8 mouse cellular contexts compared by ENCODE assay signal in genomic region chr16:38522129-38523084, GRCm38 (mm10). TPM values are rescaled to one million over a fixed set of nuclear protein-coding genes. Genes with fewer than 3 reads are reported as not detected.
DNase-seq lines count a peak whose midpoint lies in the region; ATAC-seq lines count a peak whose summit lies in the region.

Timmdc1 (minus strand) TSS chr16:38522663.

- DNase-seq in ES-CJ7 (ENCODE audit: low read depth, low spot score), result peak; percentile 88
- peak; percentile 95 for DNase-seq in cerebellum, adult 11 months
- peak; percentile 98 for DNase-seq in forebrain, embryonic 14.5 days (ENCODE audit: low spot score)
- DNase-seq in heart, postnatal 14 days, result peak; percentile 96 to 97
- DNase-seq in layer of hippocampus, adult 11-12 months (ENCODE audit: low spot score), result peak; percentile 97
- peak; percentile 95 to 96 for DNase-seq in lung, adult 18-20 months
- DNase-seq in testis, postnatal 14 days (ENCODE audit: low spot score), result peak; percentile 94

- ATAC-seq in forebrain, embryonic 14.5 days, result peak; percentile 99
- peak; percentile 99 for ATAC-seq in neural tube, embryonic 15.5 days (ENCODE audit: low FRiP score)

- peak within 1 kb of the TSS; percentile 64 for H3K4me2 ChIP-seq in forebrain, embryonic 14.5 days (ENCODE audit: low read length)
- peak within 1 kb of the TSS; percentile 61 for H3K4me2 ChIP-seq in neural tube, embryonic 15.5 days

- no peaks in the 10 kb centered on the region for H3K9me3 ChIP-seq in forebrain, embryonic 14.5 days (replicated peaks; ENCODE audit: control insufficient read depth, low read length)
- H3K9me3 ChIP-seq in neural tube, embryonic 15.5 days (replicated peaks), result no peaks in the 10 kb centered on the region

- WGBS in forebrain, embryonic 14.5 days, result under 1% methylated on average over 73 of the region's 73 CpGs
- WGBS in neural tube, embryonic 15.5 days, result under 1% methylated on average over 73 of the region's 73 CpGs

- peaks cover 11% of the 10 kb centered on the region for H3K4me1 ChIP-seq in forebrain, embryonic 14.5 days (ENCODE audit: control insufficient read depth, insufficient read depth, low read length)
- peaks cover 14% of the 10 kb centered on the region for H3K4me1 ChIP-seq in neural tube, embryonic 15.5 days

- intact Hi-C loops in heart, postnatal 14 days (cut with DNase I), result no loop called here

- peak within 1 kb of the TSS; percentile 95 for H3K4me3 ChIP-seq in forebrain, embryonic 14.5 days (ENCODE audit: low read depth, low read length)
- H3K4me3 ChIP-seq in neural tube, embryonic 15.5 days (replicated peaks), result peak within 1 kb of the TSS; percentile 98

- peak within 1 kb of the TSS; percentile 94 for H3K9ac ChIP-seq in forebrain, embryonic 14.5 days (ENCODE audit: low read length)
- peak within 1 kb of the TSS; percentile 97 for H3K9ac ChIP-seq in neural tube, embryonic 15.5 days (replicated peaks)

- H3K27ac ChIP-seq in forebrain, embryonic 14.5 days (ENCODE audit: low read depth, low read length), result peak within 1 kb of the TSS; percentile 90
- peak within 1 kb of the TSS; percentile 93 for H3K27ac ChIP-seq in neural tube, embryonic 15.5 days (replicated peaks)

- H3K27me3 ChIP-seq in forebrain, embryonic 14.5 days (replicated peaks; ENCODE audit: control insufficient read depth, insufficient read depth, low read length), result no peaks in the 10 kb centered on the region
- no peaks in the 10 kb centered on the region for H3K27me3 ChIP-seq in neural tube, embryonic 15.5 days (replicated peaks)

- H3K36me3 ChIP-seq in forebrain, embryonic 14.5 days (ENCODE audit: control insufficient read depth, insufficient read depth, low read length), result peaks cover 40% of the 10 kb centered on the region
- peaks cover 33% of the 10 kb centered on the region for H3K36me3 ChIP-seq in neural tube, embryonic 15.5 days

RNA-seq across cellular contexts. Expression of gene Timmdc1, which starts in this region (rescaled TPM):
- 26.4 and 28.4 TPM in 2 replicates for polyA plus RNA-seq in forebrain, embryonic 14.5 days (2014; fragmentation: Nextera tagmentation; extraction: Ambion mirVana)
- 10 to 100 TPM; 62.1 to 62.6 TPM for total RNA-seq in heart, postnatal 14 days (2021)
- polyA plus RNA-seq in neural tube, embryonic 15.5 days (2015; fragmentation: Nextera tagmentation; extraction: Ambion mirVana), result 33.4 and 34.8 TPM in 2 replicates

Comparison
In these comparisons a context has a peak if more than half of its experiments do, and no peak if none do; other contexts are left out.
1. Peak in every context shown above with its lines: DNase-seq, ATAC-seq, H3K4me3 ChIP-seq and H3K27ac ChIP-seq.